Mouse (Mus musculus) T-helper 2 cell (primary cell): Measurements from ENCODE around the gene Tanc1.

Experiments used
- in situ Hi-C: fragments of 300-600 bp; cut with MboI, MseI; formaldehyde crosslinking; loops from one replicate; pipeline ENCODE4 v1.15.1; 2025; ENCODE audit warnings: high pct_unique_total_duplicates

The Tanc1 gene

DNA sequence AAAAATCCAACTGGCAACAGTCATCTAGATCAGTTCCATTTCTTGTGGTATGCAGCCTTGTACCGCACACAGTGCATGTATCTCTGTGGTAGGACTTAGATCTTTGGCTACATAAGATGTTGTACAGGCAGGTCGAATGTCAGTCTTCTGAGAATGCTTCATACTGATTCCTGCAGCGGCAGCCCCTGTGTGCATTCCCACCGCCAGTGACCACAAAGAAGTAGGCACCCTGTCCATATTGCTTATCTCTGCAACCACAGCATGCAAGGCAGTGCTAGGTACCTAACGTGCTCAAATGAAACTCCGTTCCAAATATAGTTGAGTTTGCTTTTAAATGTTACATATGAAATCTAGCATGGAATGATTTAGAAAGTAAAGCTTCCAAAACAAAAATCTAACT lies 269.6 kb downstream of the Tanc1 start:
- in situ Hi-C loops, result no loop called here

GRCm38 (mm10) chr2:59881831-59882741 lies 270.2 kb downstream of the Tanc1 start, which contains the start of gene Wdsub1:
Wdsub1 (minus strand) TSS chr2:59882591.
- in situ Hi-C loops, result no loop called here

DNA sequence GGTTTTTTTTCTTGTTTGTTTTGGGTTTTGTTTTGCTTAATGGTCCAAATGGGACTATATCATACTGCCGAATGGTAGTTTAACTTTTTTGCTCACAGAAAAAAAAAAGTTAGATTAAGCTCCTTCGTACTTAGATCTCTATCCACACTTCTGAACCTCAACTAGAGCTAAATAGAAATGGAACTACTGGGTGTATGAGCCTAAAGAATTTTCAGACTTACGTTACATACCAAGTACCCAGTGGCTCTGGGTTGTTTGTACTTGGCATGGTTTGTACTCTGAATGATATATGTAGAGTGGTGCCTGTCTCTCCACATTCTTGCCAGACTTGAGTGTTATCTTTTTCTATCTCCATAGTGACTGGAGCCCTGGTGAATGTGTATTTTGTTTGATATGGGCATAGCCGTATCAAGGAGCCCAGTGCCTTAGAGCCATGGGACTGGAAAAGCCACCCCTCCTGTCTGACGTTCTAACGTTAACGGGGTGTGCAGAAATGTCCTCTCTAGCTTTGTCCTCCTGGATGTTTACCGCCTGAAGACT lies 271.0 kb downstream of the Tanc1 start:
- in situ Hi-C loops, result no loop called here

- in situ Hi-C loops, result no loop called here
Observed at GRCm38 (mm10) chr2:59889699-59890098, 277.9 kb downstream of the Tanc1 start.
